Mouse (Mus musculus) gastrocnemius, adult 2 months (tissue): Measurements from ENCODE around the gene 1700001C19Rik. TPM values are rescaled to one million over a fixed set of nuclear protein-coding genes. Genes with fewer than 3 reads are reported as not detected.
A peak's percentile ranks its signal among the peaks of the same experiment; 100 is the strongest.

Experiments used
- DNase-seq: peaks from one replicate; pipeline ENCODE4 v3.0.0; 2022
- H3K27ac ChIP-seq: fragments of 200-600 bp; 2 replicates; pipeline ENCODE4 v1.8.1; 2022; ENCODE audit warnings: mild to moderate bottlenecking
- H3K4me3 ChIP-seq: fragments of 200-600 bp; 2 replicates; pipeline ENCODE4 v1.8.1; 2022; ENCODE audit warnings: mild to moderate bottlenecking, moderate library complexity
- CTCF ChIP-seq: fragments of 200-600 bp; IDR thresholded peaks from 2 replicates; pipeline ENCODE4 v1.8.1; 2022; ENCODE audit warnings: antibody characterized with exemption, mild to moderate bottlenecking, moderate library complexity
- intact Hi-C: fragments of 180-260 bp; cut with DNase I; formaldehyde crosslinking; loops from one replicate; pipeline ENCODE4 v1.15.1; 2025
- long read RNA-seq, 2 experiments: library from polyadenylated mRNA; stranded (forward); transcript quantifications; one replicate each; pipeline ENCODE4 v2.0.0; 2021
- total RNA-seq, 2 experiments: library from RNA; stranded (reverse); gene quantifications; 2 replicates each; pipeline ENCODE4 v1.2.3; 2021

Gene 1700001C19Rik
- not detected for total RNA-seq
- long read RNA-seq, experiment 1 = 0 reads
- long read RNA-seq, experiment 2 = 0 reads

- H3K4me3 ChIP-seq = peak within 1 kb of the TSS; percentile 68
- no peak for TF ChIP-seq CTCF
- intact Hi-C loops = no loop called here
- H3K27ac ChIP-seq = 0 out of 2 replicates have a peak within 1 kb of the TSS, but pooled peaks have one; percentile 16
- no peak for DNase-seq
Measured at GRCm38 (mm10) chr17:47436907-47437547, at the start of gene 1700001C19Rik. TSS of gene 1700001C19Rik (minus strand) at chr17:47437376.

GRCm38 (mm10) chr17:47485791-47486190 lies 48.6 kb upstream of the 1700001C19Rik start:
- no peak overlapping the region for H3K4me3 ChIP-seq
- intact Hi-C loops = no loop called here
- DNase-seq = no peak
- no peak for TF ChIP-seq CTCF
- no peak overlapping the region for H3K27ac ChIP-seq

- no peak for TF ChIP-seq CTCF
- intact Hi-C loops = loop anchor here (5.0 kb wide), 1 partner anchor 98 kb away; the partner anchor contains the start of gene Guca1b
- no peak for DNase-seq
- H3K27ac ChIP-seq = no peak overlapping the region
- no peak overlapping the region for H3K4me3 ChIP-seq
Measured at GRCm38 (mm10) chr17:47484993-47485392, 47.8 kb upstream of the 1700001C19Rik start.

GRCm38 (mm10) chr17:47484241-47484921 lies 47.2 kb upstream of the 1700001C19Rik start:
- Histone ChIP-seq H3K4me3 (no peak overlapping the region), H3K27ac (no peak overlapping the region)
- intact Hi-C loops = loop anchor here (5.0 kb wide), 1 partner anchor 97 kb away; the partner anchor contains the start of gene Guca1b
- TF ChIP-seq CTCF = no peak
- no peak for DNase-seq

GRCm38 (mm10) chr17:47482401-47482800 lies 45.2 kb upstream of the 1700001C19Rik start:
- H3K4me3 ChIP-seq = no peak overlapping the region
- no peak overlapping the region for H3K27ac ChIP-seq
- DNase-seq = peak; percentile 75
- intact Hi-C loops = loop anchor here (2.0 to 5.0 kb wide), 2 partner anchors 74 to 95 kb away; partner anchors contain the start of gene Guca1b
- peak; percentile 80 for TF ChIP-seq CTCF

- no peak overlapping the region for H3K4me3 ChIP-seq
- TF ChIP-seq CTCF = no peak
- intact Hi-C loops = loop anchor here (5.0 kb wide), 1 partner anchor 93 kb away; the partner anchor contains the start of gene Guca1b
- H3K27ac ChIP-seq = no peak overlapping the region
- no peak for DNase-seq
Measured at GRCm38 (mm10) chr17:47479887-47480286, 42.7 kb upstream of the 1700001C19Rik start.

GRCm38 (mm10) chr17:47475714-47476113 lies 38.5 kb upstream of the 1700001C19Rik start:
- intact Hi-C loops = no loop called here
- peak; percentile 29 for TF ChIP-seq CTCF
- H3K4me3 ChIP-seq = no peak overlapping the region
- no peak overlapping the region for H3K27ac ChIP-seq
- DNase-seq = no peak

GRCm38 (mm10) chr17:47475181-47475580 lies 38.0 kb upstream of the 1700001C19Rik start:
- Histone ChIP-seq H3K27ac (no peak overlapping the region), H3K4me3 (no peak overlapping the region)
- intact Hi-C loops = no loop called here
- no peak for DNase-seq
- TF ChIP-seq CTCF = no peak

- DNase-seq = no peak
- no peak for TF ChIP-seq CTCF
- intact Hi-C loops = no loop called here
- H3K4me3 ChIP-seq = no peak overlapping the region
- no peak overlapping the region for H3K27ac ChIP-seq
Measured at GRCm38 (mm10) chr17:47474250-47474649, 37.1 kb upstream of the 1700001C19Rik start.

GRCm38 (mm10) chr17:47473434-47473974 lies 36.3 kb upstream of the 1700001C19Rik start:
- H3K4me3 ChIP-seq = no peak overlapping the region
- no peak overlapping the region for H3K27ac ChIP-seq
- peak; percentile 71 for DNase-seq
- intact Hi-C loops = no loop called here
- TF ChIP-seq CTCF = peak; percentile 88

GRCm38 (mm10) chr17:47472435-47473350 lies 35.5 kb upstream of the 1700001C19Rik start:
- DNase-seq = peak; percentile 48
- intact Hi-C loops = no loop called here
- Histone ChIP-seq H3K4me3 (no peak overlapping the region), H3K27ac (peak overlapping the region; percentile 44)
- no peak for TF ChIP-seq CTCF

GRCm38 (mm10) chr17:47470686-47471085 lies 33.5 kb upstream of the 1700001C19Rik start:
- no peak for TF ChIP-seq CTCF

More at GRCm38 (mm10) chr17:47470686-47471085, 33.5 kb upstream of the 1700001C19Rik start:
- DNase-seq = no peak
- no peak overlapping the region for H3K4me3 ChIP-seq
- intact Hi-C loops = no loop called here
- H3K27ac ChIP-seq = no peak overlapping the region
